Mouse (Mus musculus) limb, embryonic 14.5 days (tissue): ENCODE measurements at regions not wholly inside any gene's neighbourhood (a gene's known extent, or its start where the extent isn't known, plus 50 kb on each side); places are given as distances from the start of the nearest gene placed in this dataset.

Experiments used
- ATAC-seq: fragments of 200-750 bp; cut with Nextera tagmentation; 2 replicates; pipeline ENCODE4 v1.8.0; 2017; ENCODE audit warnings: low read depth, moderate number of reproducible peaks, moderate TSS enrichment; ENCODE audit not compliant: low FRiP score
- DNase-seq: peaks from one replicate; pipeline ENCODE4 v3.0.0-alpha.2; 2015; ENCODE audit warnings: low spot score
- H3K27ac ChIP-seq: fragments of 300-500 bp; sonication (generic); replicated peaks from 2 replicates; pipeline ENCODE4 v1.5.1; 2014; ENCODE audit warnings: low read depth, mild to moderate bottlenecking, low read length, moderate library complexity, mixed read lengths
- H3K27me3 ChIP-seq: fragments of 300-500 bp; sonication (generic); 2 replicates; pipeline ENCODE4 v1.6.1; 2014; ENCODE audit warnings: low read length, mixed read lengths; ENCODE audit not compliant: control insufficient read depth, insufficient read depth
- H3K36me3 ChIP-seq: fragments of 300-500 bp; sonication (generic); 2 replicates; pipeline ENCODE4 v1.6.1; 2014; ENCODE audit warnings: mild to moderate bottlenecking, low read length, moderate library complexity, mixed read lengths; ENCODE audit not compliant: control insufficient read depth, insufficient read depth
- H3K4me1 ChIP-seq: fragments of 300-500 bp; sonication (generic); 2 replicates; pipeline ENCODE4 v1.6.1; 2014; ENCODE audit warnings: antibody characterized with exemption, low read length, mixed read lengths; ENCODE audit not compliant: control insufficient read depth, insufficient read depth
- H3K4me2 ChIP-seq: fragments of 300-500 bp; sonication (generic); replicated peaks from 2 replicates; pipeline ENCODE4 v1.6.1; 2014; ENCODE audit warnings: low read depth, mild to moderate bottlenecking, low read length, moderate library complexity; ENCODE audit not compliant: severe bottlenecking
- H3K4me3 ChIP-seq: fragments of 300-500 bp; sonication (generic); replicated peaks from 2 replicates; pipeline ENCODE4 v1.5.1; 2014; ENCODE audit warnings: low read length
- H3K9ac ChIP-seq: fragments of 300-500 bp; sonication (generic); 2 replicates; pipeline ENCODE4 v1.6.1; 2014; ENCODE audit warnings: mild to moderate bottlenecking, low read depth, low read length, moderate library complexity; ENCODE audit not compliant: severe bottlenecking
- H3K9me3 ChIP-seq: fragments of 300-500 bp; sonication (generic); 2 replicates; pipeline ENCODE4 v1.6.1; 2016; ENCODE audit warnings: low read length; ENCODE audit not compliant: control insufficient read depth
- POLR2A ChIP-seq: fragments of 200-500 bp; IDR thresholded peaks from 2 replicates; pipeline ENCODE4 v1.8.0; 2012; ENCODE audit warnings: inconsistent platforms, mild to moderate bottlenecking, moderate library complexity, borderline replicate concordance; ENCODE audit not compliant: insufficient read depth, insufficient read length; ENCODE audit errors: extremely low read depth
- WGBS: fragments of 180-500 bp; shearing (Covaris S2); extraction: QIAGEN DNeasy Blood & Tissue Kit; methylation state at CpG from one replicate; pipeline ENCODE4 v1.1.7; 2014; 5-methylcytosine and 5-hydroxymethylcytosine counted together

DNA sequence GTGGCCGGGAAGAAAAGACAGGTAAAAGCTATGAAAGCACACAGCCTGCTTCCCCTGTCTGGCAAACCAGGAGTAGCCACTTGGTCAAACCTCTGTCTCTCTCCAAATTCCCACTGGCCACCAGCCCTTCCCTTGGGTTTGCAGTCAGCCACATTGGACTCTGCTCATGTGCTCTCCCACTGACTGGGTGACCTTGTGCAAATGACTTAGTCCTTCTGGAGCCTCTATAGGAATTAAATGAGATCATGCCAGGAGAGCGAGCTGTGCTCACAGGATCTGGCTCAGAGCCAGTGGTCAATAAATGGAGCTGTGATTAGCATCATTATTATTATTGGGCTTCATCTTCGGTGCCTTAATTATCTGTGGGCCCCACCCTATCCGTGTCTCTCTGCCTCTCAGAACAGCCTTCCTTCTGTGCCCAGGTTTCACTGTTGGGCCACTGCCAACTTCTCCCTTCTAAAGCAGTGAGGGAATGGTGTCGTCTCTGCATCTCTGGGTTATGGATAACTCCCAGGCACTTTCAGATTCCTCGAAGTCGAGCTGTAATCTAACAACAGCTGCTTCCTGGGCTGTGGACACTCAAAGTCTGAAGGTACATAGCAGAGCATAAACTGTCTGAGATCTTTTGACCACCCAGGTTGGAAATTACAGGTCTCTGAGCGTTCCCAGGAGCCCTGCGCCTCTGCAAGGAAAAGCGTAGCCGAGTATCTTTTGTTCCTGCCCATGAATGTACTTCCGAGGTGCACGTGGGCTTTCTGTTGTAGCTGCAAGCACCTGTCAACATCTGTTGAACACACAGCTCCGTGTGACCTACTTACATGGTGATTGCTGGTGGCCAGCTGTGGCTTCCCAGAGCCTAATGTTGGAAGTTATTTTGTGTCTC lies 170.5 kb downstream of the Pik3r1 start:
- no peak for TF ChIP-seq POLR2A
- Histone ChIP-seq H3K36me3 (no peaks in the 10 kb centered on the region), H3K27me3 (no peaks in the 10 kb centered on the region), H3K4me2 (no peak overlapping the region), H3K9me3 (no peaks in the 10 kb centered on the region), H3K4me3 (no peak overlapping the region), H3K27ac (0 out of 2 replicates have a peak overlapping the region, but pooled peaks have one; percentile 21), H3K4me1 (peaks cover 4% of the 10 kb centered on the region; the same call in 1 of the 2 replicates), H3K9ac (no peak overlapping the region)
- ATAC-seq (no peak), DNase-seq (peak; percentile 9)
- whole genome bisulfite sequencing = 50% methylated on average over 14 of the region's 14 CpGs

DNA sequence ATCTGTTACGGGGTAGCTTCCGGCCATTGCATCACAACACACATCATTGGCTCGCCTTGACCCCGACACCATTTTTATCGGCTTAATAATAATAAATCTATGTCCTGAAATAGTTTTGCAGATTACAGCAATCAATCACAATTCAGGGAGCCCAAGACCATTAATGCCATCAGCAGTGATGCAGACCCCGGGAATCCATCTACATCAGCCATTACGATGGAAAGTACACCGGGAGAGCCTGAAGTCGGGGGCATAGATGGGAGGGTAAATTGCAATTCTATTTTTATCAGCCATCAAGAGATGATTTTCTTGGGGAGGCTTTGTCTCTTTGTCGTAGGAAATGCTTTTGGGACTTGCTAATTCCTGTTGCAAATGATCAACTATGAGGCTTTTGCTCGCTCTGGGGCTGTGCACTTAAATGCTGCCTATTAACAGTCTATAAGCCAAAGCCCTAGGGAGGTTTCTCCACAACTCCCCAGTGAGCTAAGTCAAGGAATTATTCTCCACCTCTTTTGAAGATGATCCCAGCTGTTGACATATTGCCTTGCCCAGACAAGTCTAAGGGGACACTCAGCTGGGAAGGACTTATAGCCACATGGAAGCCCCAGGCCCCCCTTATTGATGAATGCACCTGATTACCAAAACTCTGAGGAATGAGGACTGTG lies 173.4 kb downstream of the Pik3r1 start:
- WGBS = 83% methylated on average over 11 of the region's 11 CpGs
- no peaks in the 10 kb centered on the region for H3K36me3 ChIP-seq
- H3K9ac ChIP-seq = no peak overlapping the region
- DNase-seq (no peak), ATAC-seq (no peak)
- no peak overlapping the region for H3K27ac ChIP-seq
- peaks cover 4% of the 10 kb centered on the region; the same call in 1 of the 2 replicates for H3K4me1 ChIP-seq
- no peaks in the 10 kb centered on the region for H3K9me3 ChIP-seq
- no peaks in the 10 kb centered on the region for H3K27me3 ChIP-seq
- no peak for TF ChIP-seq POLR2A
- no peak overlapping the region for H3K4me3 ChIP-seq
- H3K4me2 ChIP-seq = no peak overlapping the region

DNA sequence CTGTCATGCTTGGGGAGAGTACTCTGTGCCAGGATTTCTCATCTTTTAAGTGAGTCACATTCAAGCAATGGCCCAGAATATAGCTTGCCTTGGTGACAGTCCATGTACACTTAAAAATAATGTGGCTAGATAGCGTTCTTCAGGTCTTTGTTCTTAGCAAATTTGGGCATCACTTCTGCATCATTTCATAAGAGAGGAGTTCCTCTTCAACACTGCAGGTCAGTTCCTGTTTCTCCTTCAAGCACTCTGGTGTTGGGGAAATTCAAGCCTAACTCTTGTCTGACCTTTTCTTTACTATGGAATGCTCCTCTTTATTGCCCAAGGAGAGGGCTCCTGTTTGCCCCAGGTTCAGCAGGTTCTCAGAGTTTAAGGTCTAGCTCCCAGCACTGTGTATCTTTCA lies 175.7 kb downstream of the Pik3r1 start:
- DNase-seq (no peak), ATAC-seq (no peak)
- no peak overlapping the region for H3K4me2 ChIP-seq
- H3K4me3 ChIP-seq = no peak overlapping the region
- H3K9ac ChIP-seq = no peak overlapping the region
- H3K36me3 ChIP-seq = no peaks in the 10 kb centered on the region
- H3K27me3 ChIP-seq = no peaks in the 10 kb centered on the region
- H3K27ac ChIP-seq = no peak overlapping the region
- WGBS = 93% methylated on average over 1 of the region's 1 CpGs
- TF ChIP-seq POLR2A = no peak
- no peaks in the 10 kb centered on the region for H3K9me3 ChIP-seq
- H3K4me1 ChIP-seq = peaks cover 2% of the 10 kb centered on the region; the same call in 1 of the 2 replicates

DNA sequence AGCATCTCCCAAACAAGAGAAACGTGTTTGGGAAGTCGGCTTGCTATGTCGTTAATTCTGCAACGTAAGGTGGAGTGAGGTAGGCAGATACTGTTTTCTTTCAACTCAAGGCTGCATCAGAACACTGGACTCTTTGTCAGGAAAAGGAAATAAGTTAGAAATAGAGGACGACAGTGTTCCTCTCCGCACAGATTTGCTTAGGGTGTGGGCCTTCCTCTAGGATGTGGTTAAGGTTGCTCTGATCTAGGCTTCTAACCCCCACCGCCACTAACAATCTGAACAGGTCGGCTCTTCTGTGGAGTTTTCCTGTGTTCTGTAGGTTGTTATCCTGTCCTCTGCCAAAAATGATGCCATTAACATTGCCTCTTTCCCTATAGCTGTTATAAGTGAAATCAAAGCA lies 179.1 kb downstream of the Pik3r1 start:
- no peak overlapping the region for H3K4me3 ChIP-seq
- H3K9me3 ChIP-seq = no peaks in the 10 kb centered on the region
- 72% methylated on average over 8 of the region's 8 CpGs for WGBS
- no peak overlapping the region for H3K27ac ChIP-seq
- no peaks in the 10 kb centered on the region for H3K4me1 ChIP-seq
- no peak overlapping the region for H3K9ac ChIP-seq
- no peak overlapping the region for H3K4me2 ChIP-seq
- H3K36me3 ChIP-seq = no peaks in the 10 kb centered on the region
- no peaks in the 10 kb centered on the region for H3K27me3 ChIP-seq
- no peak for DNase-seq
- no peak for TF ChIP-seq POLR2A
- no peak for ATAC-seq

DNA sequence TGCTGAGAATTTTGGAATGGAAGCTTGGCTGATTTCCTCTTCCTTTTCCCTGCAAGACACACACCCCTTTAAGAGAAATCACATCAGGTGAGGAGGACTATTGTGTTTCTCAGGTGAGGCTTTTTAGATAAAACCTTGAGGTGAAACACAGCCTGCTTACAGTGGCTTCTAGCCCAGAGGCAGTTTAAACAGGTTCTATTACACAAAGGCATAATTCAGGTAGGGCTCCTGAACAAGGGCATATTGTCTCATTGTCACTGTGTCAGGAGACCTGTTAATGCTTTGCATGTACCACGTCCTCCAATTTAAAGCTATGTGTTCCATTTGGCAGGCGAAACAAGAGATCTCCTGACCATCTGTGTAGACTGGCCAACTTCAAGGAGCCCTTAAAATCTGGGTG lies 181.2 kb downstream of the Pik3r1 start:
- H3K4me1 ChIP-seq = no peaks in the 10 kb centered on the region
- H3K27me3 ChIP-seq = no peaks in the 10 kb centered on the region
- no peak overlapping the region for H3K27ac ChIP-seq
- H3K36me3 ChIP-seq = no peaks in the 10 kb centered on the region
- H3K9ac ChIP-seq = no peak overlapping the region
- no peaks in the 10 kb centered on the region for H3K9me3 ChIP-seq
- ATAC-seq = no peak
- no peak overlapping the region for H3K4me3 ChIP-seq
- no peak for DNase-seq
- H3K4me2 ChIP-seq = no peak overlapping the region
- WGBS = 63% methylated on average over 2 of the region's 2 CpGs
- no peak for TF ChIP-seq POLR2A
